Mouse (Mus musculus) liver, embryonic 14.5 days (tissue): ENCODE data around the gene Mbd5. TPM values are rescaled to one million over a fixed set of nuclear protein-coding genes. Genes with fewer than 3 reads are reported as not detected.

Experiments used
- ATAC-seq: fragments of 200-750 bp; cut with Nextera tagmentation; 2 replicates; pipeline ENCODE4 v1.8.0; 2017; ENCODE audit warnings: moderate number of reproducible peaks, mild to moderate bottlenecking, moderate library complexity; ENCODE audit not compliant: insufficient read depth
- DNase-seq, 3 experiments: peaks; one replicate each; pipeline ENCODE4 v3.0.0-alpha.2; 2012 to 2013; ENCODE audit warnings: low read depth in 3 of 3, low spot score in 3 of 3
- H3K27ac ChIP-seq: fragments of 300-500 bp; sonication (generic); 2 replicates; pipeline ENCODE4 v1.5.1; 2014; ENCODE audit warnings: moderate library complexity, mild to moderate bottlenecking, control low read depth, inconsistent platforms
- H3K27me3 ChIP-seq: fragments of 300-500 bp; sonication (generic); 2 replicates; pipeline ENCODE4 v1.6.1; 2014; ENCODE audit warnings: mild to moderate bottlenecking, low read length, moderate library complexity; ENCODE audit not compliant: control insufficient read depth, insufficient read depth
- H3K36me3 ChIP-seq: fragments of 300-500 bp; sonication (generic); replicated peaks from 2 replicates; pipeline ENCODE4 v1.6.1; 2014; ENCODE audit warnings: low read depth; ENCODE audit not compliant: control insufficient read depth, insufficient read depth
- H3K4me1 ChIP-seq, 2 experiments: fragments of 200-500 bp in 1 of 2; fragments of 300-500 bp in 1 of 2; sonication (generic) in 1 of 2; replicated peaks; 2 replicates each; pipeline ENCODE4 v1.6.1; 2012 to 2014; ENCODE audit warnings: antibody characterized with exemption in 1 of 2, inconsistent platforms in 1 of 2, low read length in 1 of 2; ENCODE audit not compliant: control insufficient read depth in 2 of 2, insufficient read depth in 2 of 2
- H3K4me2 ChIP-seq: fragments of 300-500 bp; sonication (generic); 2 replicates; pipeline ENCODE4 v1.6.1; 2014; ENCODE audit warnings: low read depth, mild to moderate bottlenecking, control low read depth, moderate library complexity
- H3K4me3 ChIP-seq, 2 experiments: fragments of 200-500 bp in 1 of 2; fragments of 300-500 bp in 1 of 2; sonication (generic) in 1 of 2; 2 replicates each; pipeline ENCODE4 v1.5.1; 2012 to 2014; ENCODE audit warnings: low read depth in 2 of 2, low read length in 2 of 2, mild to moderate bottlenecking in 2 of 2, control low read depth in 1 of 2, inconsistent platforms in 1 of 2, moderate library complexity in 1 of 2; ENCODE audit not compliant: insufficient read depth in 1 of 2
- H3K9ac ChIP-seq: fragments of 300-500 bp; sonication (generic); replicated peaks from 2 replicates; pipeline ENCODE4 v1.6.1; 2014; ENCODE audit warnings: mild to moderate bottlenecking, control low read depth, moderate library complexity
- H3K9me3 ChIP-seq: fragments of 300-500 bp; sonication (generic); 2 replicates; pipeline ENCODE4 v1.6.1; 2016; ENCODE audit warnings: low read length, mixed read lengths; ENCODE audit not compliant: control insufficient read depth
- CTCF ChIP-seq: IDR thresholded peaks from 2 replicates; pipeline ENCODE4 v1.5.1; 2016; ENCODE audit warnings: antibody characterized with exemption, low read depth, control low read depth
- EP300 ChIP-seq: IDR thresholded peaks from 2 replicates; pipeline ENCODE4 v1.6.1; 2016; ENCODE audit warnings: antibody characterized with exemption, low read depth
- WGBS: fragments of 180-500 bp; shearing (Covaris S2); extraction: QIAGEN DNeasy Blood & Tissue Kit; methylation state at CpG from one replicate; pipeline ENCODE4 v1.1.7; 2014; ENCODE audit not compliant: insufficient replicate concordance; 5-methylcytosine and 5-hydroxymethylcytosine counted together
- polyA plus RNA-seq, 2 experiments: library from polyadenylated mRNA; depleted of rRNA in 1 of 2; stranded (reverse) in 1 of 2; unstranded in 1 of 2; fragments of >200 nt; fragmentation: Nextera tagmentation in 1 of 2; extraction: Ambion mirVana in 1 of 2; gene quantifications; 2 replicates each; pipeline versions ENCODE4 v1.2.1 to v1.2.3; 2012 to 2014

The Mbd5 gene
- polyA plus RNA-seq, 2 experiments = 1.8 to 5.7 TPM

- WGBS = 60% methylated on average over 2 of the region's 2 CpGs
- no peak overlapping the region for H3K4me3 ChIP-seq
- H3K4me2 ChIP-seq = no peak overlapping the region
- H3K27me3 ChIP-seq = no peaks in the 10 kb centered on the region
- no peak for DNase-seq
- H3K36me3 ChIP-seq = no peaks in the 10 kb centered on the region
- H3K4me1 ChIP-seq = no peaks in the 10 kb centered on the region
- H3K9me3 ChIP-seq = no peaks in the 10 kb centered on the region
- no peak for TF ChIP-seq EP300
- no peak for TF ChIP-seq CTCF
- ATAC-seq = no peak
- H3K9ac ChIP-seq = no peak overlapping the region
- no peak overlapping the region for H3K27ac ChIP-seq
These were observed 284.8 kb downstream of the Mbd5 start for GRCm38 (mm10) chr2:49234064-49234463.

- no peak for DNase-seq
- H3K27me3 ChIP-seq = no peaks in the 10 kb centered on the region
- H3K4me1 ChIP-seq = no peaks in the 10 kb centered on the region
- no peak overlapping the region for H3K9ac ChIP-seq
- H3K4me2 ChIP-seq = no peak overlapping the region
- ATAC-seq = no peak
- no peaks in the 10 kb centered on the region for H3K9me3 ChIP-seq
- TF ChIP-seq EP300 (no peak), CTCF (no peak)
- H3K27ac ChIP-seq = no peak overlapping the region
- no peak overlapping the region for H3K4me3 ChIP-seq
- 56% methylated on average over 4 of the region's 4 CpGs for WGBS
- H3K36me3 ChIP-seq = no peaks in the 10 kb centered on the region
These were observed 292.4 kb downstream of the Mbd5 start for GRCm38 (mm10) chr2:49241715-49242114.

GRCm38 (mm10) chr2:49264092-49264491 lies 314.8 kb downstream of the Mbd5 start:
- Histone ChIP-seq H3K4me3 (no peak overlapping the region), H3K27me3 (no peaks in the 10 kb centered on the region), H3K36me3 (no peaks in the 10 kb centered on the region), H3K27ac (no peak overlapping the region), H3K9me3 (no peaks in the 10 kb centered on the region), H3K4me1 (no peaks in the 10 kb centered on the region), H3K9ac (no peak overlapping the region), H3K4me2 (no peak overlapping the region)
- DNase-seq = no peak
- TF ChIP-seq EP300 = no peak
- no peak for TF ChIP-seq CTCF
- ATAC-seq = no peak
- WGBS = 45% methylated on average over 2 of the region's 2 CpGs

- no peak overlapping the region for H3K27ac ChIP-seq
- WGBS = 49% methylated on average over 11 of the region's 11 CpGs
- no peak overlapping the region for H3K9ac ChIP-seq
- no peaks in the 10 kb centered on the region for H3K4me1 ChIP-seq
- ATAC-seq = no peak
- H3K36me3 ChIP-seq = no peaks in the 10 kb centered on the region
- no peaks in the 10 kb centered on the region for H3K27me3 ChIP-seq
- no peak overlapping the region for H3K4me3 ChIP-seq
- no peak overlapping the region for H3K4me2 ChIP-seq
- H3K9me3 ChIP-seq = no peaks in the 10 kb centered on the region
- no peak for TF ChIP-seq EP300
- TF ChIP-seq CTCF = no peak
- DNase-seq = no peak
These were observed 323.1 kb downstream of the Mbd5 start for GRCm38 (mm10) chr2:49272295-49272967.

- WGBS = 52% methylated on average over 4 of the region's 4 CpGs
- no peaks in the 10 kb centered on the region for H3K36me3 ChIP-seq
- ATAC-seq (no peak), DNase-seq (no peak)
- no peak overlapping the region for H3K9ac ChIP-seq
- no peak overlapping the region for H3K4me3 ChIP-seq
- no peaks in the 10 kb centered on the region for H3K9me3 ChIP-seq
- no peak overlapping the region for H3K27ac ChIP-seq
- no peaks in the 10 kb centered on the region for H3K27me3 ChIP-seq
- TF ChIP-seq CTCF (no peak), EP300 (no peak)
- no peaks in the 10 kb centered on the region for H3K4me1 ChIP-seq
- H3K4me2 ChIP-seq = no peak overlapping the region
These were observed 326.9 kb downstream of the Mbd5 start for GRCm38 (mm10) chr2:49276017-49276722.
